Mouse (Mus musculus): ENCODE data around the gene Ube2l3.

DNA sequence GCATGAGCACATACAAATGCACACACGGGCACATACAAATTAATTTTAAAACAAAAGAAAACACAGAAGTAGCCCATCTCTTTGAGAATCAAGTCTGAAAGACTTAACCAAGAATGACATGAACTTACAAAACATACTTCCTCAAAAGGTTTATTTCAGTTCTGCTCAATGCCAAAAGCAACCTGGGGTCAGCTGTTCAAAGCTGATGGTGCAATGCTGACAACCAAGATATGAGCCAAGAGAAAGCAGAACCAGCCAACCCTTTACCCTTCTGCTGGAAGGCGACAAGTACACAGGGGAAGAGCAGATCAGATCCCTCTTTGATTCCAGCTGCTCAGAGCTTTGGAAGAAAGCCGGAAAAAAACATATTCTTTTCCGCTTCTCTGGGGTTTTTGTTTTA is 21.1 kb downstream of the Ube2l3 start:
- no peak for TF ChIP-seq CTCF (IDR thresholded peaks at IDR 0.05; ENCODE audit: borderline replicate concordance, insufficient read depth, low read length)
- no peak for TF ChIP-seq POLR2A (IDR thresholded peaks at IDR 0.05; ENCODE audit: low read depth, low read length)

Measured in embryonic fibroblast, embryonic 13.5 days (primary cell).